Mouse (Mus musculus): Measurements from ENCODE around the gene Tle3.

Tle3 gene

GRCm38 (mm10) chr9:61435191-61435989 is 63.2 kb downstream of the Tle3 start:
- DNase-seq (ENCODE audit: low read depth, low spot score), result peak; percentile 85

GRCm38 (mm10) chr9:61436104-61436503 is 63.9 kb downstream of the Tle3 start:
- no peak for DNase-seq (ENCODE audit: low read depth, low spot score)

GRCm38 (mm10) chr9:61436761-61437160 is 64.6 kb downstream of the Tle3 start:
- DNase-seq (ENCODE audit: low read depth, low spot score), result no peak

GRCm38 (mm10) chr9:61439092-61439491 is 66.9 kb downstream of the Tle3 start:
- no peak for DNase-seq (ENCODE audit: low read depth, low spot score)

- peak; percentile 25 for DNase-seq (ENCODE audit: low read depth, low spot score)
These were observed 67.8 kb downstream of the Tle3 start for GRCm38 (mm10) chr9:61439979-61440378.

GRCm38 (mm10) chr9:61441206-61441913 is 69.2 kb downstream of the Tle3 start:
- DNase-seq (ENCODE audit: low read depth, low spot score), result no peak

GRCm38 (mm10) chr9:61442951-61443630 is 70.9 kb downstream of the Tle3 start:
- peak; percentile 22 for DNase-seq (ENCODE audit: low read depth, low spot score)

- no peak for DNase-seq (ENCODE audit: low read depth, low spot score)
These were observed 73.0 kb downstream of the Tle3 start for GRCm38 (mm10) chr9:61445151-61445550.

GRCm38 (mm10) chr9:61445711-61446222 is 73.6 kb downstream of the Tle3 start:
- DNase-seq (ENCODE audit: low read depth, low spot score), result peak; percentile 60

GRCm38 (mm10) chr9:61446965-61447364 is 74.8 kb downstream of the Tle3 start:
- DNase-seq (ENCODE audit: low read depth, low spot score), result no peak

GRCm38 (mm10) chr9:61449363-61449904 is 77.3 kb downstream of the Tle3 start:
- no peak for DNase-seq (ENCODE audit: low read depth, low spot score)

- no peak for DNase-seq (ENCODE audit: low read depth, low spot score)
These were observed 79.9 kb downstream of the Tle3 start for GRCm38 (mm10) chr9:61452081-61452480.

GRCm38 (mm10) chr9:61455861-61456261 is 83.7 kb downstream of the Tle3 start:
- DNase-seq (ENCODE audit: low read depth, low spot score), result no peak

GRCm38 (mm10) chr9:61456441-61457161 is 84.4 kb downstream of the Tle3 start:
- no peak for DNase-seq (ENCODE audit: low read depth, low spot score)

GRCm38 (mm10) chr9:61457162-61457523 is 85.0 kb downstream of the Tle3 start:
- DNase-seq (ENCODE audit: low read depth, low spot score), result no peak

- no peak for DNase-seq (ENCODE audit: low read depth, low spot score)
These were observed 89.7 kb downstream of the Tle3 start for GRCm38 (mm10) chr9:61461859-61462258.

GRCm38 (mm10) chr9:61467436-61467835 is 95.3 kb downstream of the Tle3 start:
- DNase-seq (ENCODE audit: low read depth, low spot score), result no peak

All from ES-CJ7 (cell line).